Mouse (Mus musculus): ENCODE results near the gene Tnnt2. TPM values are rescaled to one million over a fixed set of nuclear protein-coding genes. Genes with fewer than 3 reads are reported as not detected.

Gene Tnnt2
- polyA plus RNA-seq, 1 experiment: 2.8 TPM

- Histone ChIP-seq H3K27ac (ENCODE audit: insufficient read depth, low read length) (no peak overlapping the region), H3K4me3 (replicated peaks; ENCODE audit: insufficient read depth, low read depth, low read length) (no peak overlapping the region), H3K4me1 (ENCODE audit: control insufficient read depth, insufficient read depth, low read length) (peaks cover 3% of the 10 kb centered on the region; the same call in 1 of the 2 replicates), H3K27me3 (ENCODE audit: control insufficient read depth, insufficient read depth, low read length) (peaks cover 5% of the 10 kb centered on the region; the same call in 1 of the 2 replicates)
- 95% methylated on average over 10 of the region's 10 CpGs for WGBS
- DNase-seq: no peak
- TF ChIP-seq CTCF (IDR thresholded peaks at IDR 0.05; ENCODE audit: borderline replicate concordance, insufficient read depth, low read depth, low read length) (no peak), POLR2A (IDR thresholded peaks at IDR 0.05; ENCODE audit: borderline replicate concordance, insufficient read depth, low read length) (no peak)
These were observed 16.1 kb upstream of the Tnnt2 start for GRCm38 (mm10) chr1:135820071-135820470.

GRCm38 (mm10) chr1:135820736-135821364 is 15.3 kb upstream of the Tnnt2 start:
- H3K4me3 ChIP-seq (replicated peaks; ENCODE audit: insufficient read depth, low read depth, low read length): no peak overlapping the region
- TF ChIP-seq POLR2A (IDR thresholded peaks at IDR 0.05; ENCODE audit: borderline replicate concordance, insufficient read depth, low read length) (no peak), CTCF (IDR thresholded peaks at IDR 0.05; ENCODE audit: borderline replicate concordance, insufficient read depth, low read depth, low read length) (no peak)
- H3K4me1 ChIP-seq (ENCODE audit: control insufficient read depth, insufficient read depth, low read length): peaks cover 3% of the 10 kb centered on the region; the same call in 1 of the 2 replicates
- no peak for DNase-seq
- WGBS: 86% methylated on average over 16 of the region's 16 CpGs
- no peak overlapping the region for H3K27ac ChIP-seq (ENCODE audit: insufficient read depth, low read length)
- peaks cover 5% of the 10 kb centered on the region; the same call in 1 of the 2 replicates for H3K27me3 ChIP-seq (ENCODE audit: control insufficient read depth, insufficient read depth, low read length)

GRCm38 (mm10) chr1:135821780-135822179 is 14.4 kb upstream of the Tnnt2 start:
- Histone ChIP-seq H3K27me3 (ENCODE audit: control insufficient read depth, insufficient read depth, low read length) (peaks cover 5% of the 10 kb centered on the region; the same call in 1 of the 2 replicates), H3K27ac (ENCODE audit: insufficient read depth, low read length) (no peak overlapping the region), H3K4me3 (replicated peaks; ENCODE audit: insufficient read depth, low read depth, low read length) (no peak overlapping the region), H3K4me1 (ENCODE audit: control insufficient read depth, insufficient read depth, low read length) (peaks cover 3% of the 10 kb centered on the region; the same call in 1 of the 2 replicates)
- no peak for DNase-seq
- 42% methylated on average over 7 of the region's 7 CpGs for WGBS
- TF ChIP-seq CTCF (IDR thresholded peaks at IDR 0.05; ENCODE audit: borderline replicate concordance, insufficient read depth, low read depth, low read length) (no peak), POLR2A (IDR thresholded peaks at IDR 0.05; ENCODE audit: borderline replicate concordance, insufficient read depth, low read length) (no peak)

- no peak for TF ChIP-seq POLR2A (IDR thresholded peaks at IDR 0.05; ENCODE audit: borderline replicate concordance, insufficient read depth, low read length)
- TF ChIP-seq CTCF (IDR thresholded peaks at IDR 0.05; ENCODE audit: borderline replicate concordance, insufficient read depth, low read depth, low read length): no peak
- no peak for DNase-seq
- no peaks in the 10 kb centered on the region for H3K4me1 ChIP-seq (ENCODE audit: control insufficient read depth, insufficient read depth, low read length)
- no peak overlapping the region for H3K27ac ChIP-seq (ENCODE audit: insufficient read depth, low read length)
- no peak overlapping the region for H3K4me3 ChIP-seq (replicated peaks; ENCODE audit: insufficient read depth, low read depth, low read length)
- H3K27me3 ChIP-seq (ENCODE audit: control insufficient read depth, insufficient read depth, low read length): no peaks in the 10 kb centered on the region
- 31% methylated on average over 1 of the region's 1 CpGs for WGBS
These were observed 7.2 kb upstream of the Tnnt2 start for GRCm38 (mm10) chr1:135828918-135829317.

GRCm38 (mm10) chr1:135834206-135834859 is 1.8 kb upstream of the Tnnt2 start:
- Histone ChIP-seq H3K4me3 (replicated peaks; ENCODE audit: insufficient read depth, low read depth, low read length) (no peak overlapping the region), H3K4me1 (ENCODE audit: control insufficient read depth, insufficient read depth, low read length) (no peaks in the 10 kb centered on the region), H3K27ac (ENCODE audit: insufficient read depth, low read length) (no peak overlapping the region), H3K27me3 (ENCODE audit: control insufficient read depth, insufficient read depth, low read length) (no peaks in the 10 kb centered on the region)
- DNase-seq: no peak
- 55% methylated on average over 6 of the region's 6 CpGs for WGBS
- TF ChIP-seq POLR2A (IDR thresholded peaks at IDR 0.05; ENCODE audit: borderline replicate concordance, insufficient read depth, low read length) (no peak), CTCF (IDR thresholded peaks at IDR 0.05; ENCODE audit: borderline replicate concordance, insufficient read depth, low read depth, low read length) (no peak)

- DNase-seq: no peak
- TF ChIP-seq CTCF (IDR thresholded peaks at IDR 0.05; ENCODE audit: borderline replicate concordance, insufficient read depth, low read depth, low read length): no peak
- TF ChIP-seq POLR2A (IDR thresholded peaks at IDR 0.05; ENCODE audit: borderline replicate concordance, insufficient read depth, low read length): no peak
- no peak overlapping the region for H3K27ac ChIP-seq (ENCODE audit: insufficient read depth, low read length)
- H3K4me3 ChIP-seq (replicated peaks; ENCODE audit: insufficient read depth, low read depth, low read length): no peak overlapping the region
- no peaks in the 10 kb centered on the region for H3K4me1 ChIP-seq (ENCODE audit: control insufficient read depth, insufficient read depth, low read length)
- H3K27me3 ChIP-seq (ENCODE audit: control insufficient read depth, insufficient read depth, low read length): no peaks in the 10 kb centered on the region
- 67% methylated on average over 8 of the region's 8 CpGs for WGBS
These were observed 1.2 kb upstream of the Tnnt2 start for GRCm38 (mm10) chr1:135834983-135835382.

GRCm38 (mm10) chr1:135838626-135839025 is 2.5 kb downstream of the Tnnt2 start:
- TF ChIP-seq CTCF (IDR thresholded peaks at IDR 0.05; ENCODE audit: borderline replicate concordance, insufficient read depth, low read depth, low read length): no peak
- WGBS: 44% methylated on average over 4 of the region's 4 CpGs
- Histone ChIP-seq H3K27me3 (ENCODE audit: control insufficient read depth, insufficient read depth, low read length) (no peaks in the 10 kb centered on the region), H3K27ac (ENCODE audit: insufficient read depth, low read length) (no peak overlapping the region), H3K4me3 (replicated peaks; ENCODE audit: insufficient read depth, low read depth, low read length) (no peak overlapping the region), H3K4me1 (ENCODE audit: control insufficient read depth, insufficient read depth, low read length) (no peaks in the 10 kb centered on the region)
- DNase-seq: no peak

- no peaks in the 10 kb centered on the region for H3K4me1 ChIP-seq (ENCODE audit: control insufficient read depth, insufficient read depth, low read length)
- DNase-seq: no peak
- no peak for TF ChIP-seq POLR2A (IDR thresholded peaks at IDR 0.05; ENCODE audit: borderline replicate concordance, insufficient read depth, low read length)
- no peak for TF ChIP-seq CTCF (IDR thresholded peaks at IDR 0.05; ENCODE audit: borderline replicate concordance, insufficient read depth, low read depth, low read length)
- 85% methylated on average over 6 of the region's 6 CpGs for WGBS
- H3K27me3 ChIP-seq (ENCODE audit: control insufficient read depth, insufficient read depth, low read length): no peaks in the 10 kb centered on the region
- H3K27ac ChIP-seq (ENCODE audit: insufficient read depth, low read length): no peak overlapping the region
- no peak overlapping the region for H3K4me3 ChIP-seq (replicated peaks; ENCODE audit: insufficient read depth, low read depth, low read length)
These were observed 2.9 kb downstream of the Tnnt2 start for GRCm38 (mm10) chr1:135839065-135839464.

Measured in cerebellum, adult 2 months (tissue).